Mouse (Mus musculus) kidney, embryonic 15.5 days (tissue): ENCODE data around the gene Ccdc142. TPM values are rescaled to one million over a fixed set of nuclear protein-coding genes. Genes with fewer than 3 reads are reported as not detected.

ENCODE experiments used
- ATAC-seq: fragments of 200-750 bp; cut with Nextera tagmentation; replicated peaks from 2 replicates; pipeline ENCODE4 v1.8.0; 2017; ENCODE audit warnings: moderate TSS enrichment; ENCODE audit not compliant: low FRiP score
- H3K27ac ChIP-seq: fragments of 300-500 bp; sonication (generic); 2 replicates; pipeline ENCODE4 v1.5.1; 2015; ENCODE audit warnings: mild to moderate bottlenecking, inconsistent platforms
- H3K27me3 ChIP-seq: fragments of 300-500 bp; sonication (generic); 2 replicates; pipeline ENCODE4 v1.6.1; 2015; ENCODE audit warnings: inconsistent platforms
- H3K36me3 ChIP-seq: fragments of 300-500 bp; sonication (generic); 2 replicates; pipeline ENCODE4 v1.6.1; 2015; ENCODE audit warnings: inconsistent platforms
- H3K4me1 ChIP-seq: fragments of 300-500 bp; sonication (generic); 2 replicates; pipeline ENCODE4 v1.6.1; 2015; ENCODE audit warnings: inconsistent platforms
- H3K4me2 ChIP-seq: fragments of 300-500 bp; sonication (generic); 2 replicates; pipeline ENCODE4 v1.6.1; 2015; ENCODE audit warnings: moderate library complexity, mild to moderate bottlenecking, inconsistent platforms
- H3K4me3 ChIP-seq: fragments of 300-500 bp; sonication (generic); replicated peaks from 2 replicates; pipeline ENCODE4 v1.5.1; 2015; ENCODE audit warnings: mild to moderate bottlenecking, inconsistent platforms
- H3K9ac ChIP-seq: fragments of 300-500 bp; sonication (generic); 2 replicates; pipeline ENCODE4 v1.6.1; 2015; ENCODE audit warnings: mild to moderate bottlenecking, inconsistent platforms
- H3K9me3 ChIP-seq: fragments of 300-500 bp; sonication (generic); replicated peaks from 2 replicates; pipeline ENCODE4 v1.6.1; 2016; ENCODE audit warnings: inconsistent platforms
- WGBS: fragments of 180-500 bp; shearing (Covaris S2); methylation state at CpG from one replicate; pipeline ENCODE4 v1.1.7; 2015; ENCODE audit warnings: mixed read lengths; 5-methylcytosine and 5-hydroxymethylcytosine counted together
- polyA plus RNA-seq: library from polyadenylated mRNA; unstranded; fragments of >200 nt; fragmentation: Nextera tagmentation; extraction: Ambion mirVana; gene quantifications from 2 replicates; pipeline ENCODE4 v1.2.1, GENCODE M21; 2015

Ccdc142 gene
- polyA plus RNA-seq, 1 experiment from 2014 or later: 3.3 TPM

DNA sequence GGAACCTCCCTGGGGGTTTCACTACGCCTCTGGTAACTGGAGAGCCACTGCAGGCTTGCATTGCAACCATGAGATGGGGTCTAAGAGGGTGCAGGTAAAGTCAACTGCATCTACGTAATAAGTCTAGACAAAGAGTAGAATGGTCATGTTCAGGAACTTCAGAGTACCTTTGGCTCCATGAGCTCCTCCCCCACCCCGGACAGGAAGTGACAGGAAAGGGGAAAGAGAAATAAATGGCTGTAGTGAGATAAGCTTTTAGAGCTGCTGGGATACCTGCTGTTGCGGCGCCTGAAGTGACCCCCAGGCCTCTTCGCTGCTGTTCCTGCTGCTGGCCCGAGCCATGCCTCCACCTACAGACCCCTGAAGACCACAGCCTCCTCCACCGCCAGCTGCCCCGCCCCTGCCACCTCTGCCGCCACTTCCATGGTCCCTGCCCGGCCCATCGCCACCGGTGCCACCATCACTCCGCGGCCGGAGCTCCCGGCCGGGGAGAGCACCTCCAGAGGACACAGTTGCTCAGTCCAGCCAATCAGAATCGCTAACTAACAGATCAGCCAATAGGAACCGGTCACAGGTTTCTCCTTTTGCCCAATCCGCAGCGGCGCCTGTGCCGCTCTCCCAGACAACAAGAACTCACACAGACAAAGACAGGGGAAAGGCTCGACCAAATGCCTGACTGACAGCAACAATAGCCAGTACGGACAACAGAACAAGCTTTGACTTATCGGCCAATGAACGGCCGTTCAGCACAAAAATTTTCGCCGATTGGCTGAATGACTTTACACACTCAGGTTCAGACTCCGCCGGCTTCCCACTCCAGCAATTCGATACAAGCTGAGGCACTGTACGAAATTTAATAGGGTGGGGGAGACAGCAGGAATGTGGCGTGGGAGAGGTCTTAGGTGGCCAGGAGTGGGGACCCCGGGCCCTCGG lies 19.8 kb downstream of the Ccdc142 start, which contains the start of gene Wbp1:
TSS of gene Wbp1 (minus strand) at position 630 of the 933 bp plus-strand sequence.
- H3K9me3 ChIP-seq: no peaks in the 10 kb centered on the region
- H3K27ac ChIP-seq: peak within 1 kb of the TSS; percentile 97
- under 1% methylated on average over 38 of the region's 38 CpGs for WGBS
- H3K4me1 ChIP-seq: peaks cover 77% of the 10 kb centered on the region
- H3K36me3 ChIP-seq: peaks cover 32% of the 10 kb centered on the region
- H3K27me3 ChIP-seq: no peaks in the 10 kb centered on the region
- ATAC-seq: peak; percentile 94
- H3K4me3 ChIP-seq: peak within 1 kb of the TSS; percentile 82
- peak within 1 kb of the TSS; percentile 97 for H3K4me2 ChIP-seq
- H3K9ac ChIP-seq: peak within 1 kb of the TSS; percentile 81

DNA sequence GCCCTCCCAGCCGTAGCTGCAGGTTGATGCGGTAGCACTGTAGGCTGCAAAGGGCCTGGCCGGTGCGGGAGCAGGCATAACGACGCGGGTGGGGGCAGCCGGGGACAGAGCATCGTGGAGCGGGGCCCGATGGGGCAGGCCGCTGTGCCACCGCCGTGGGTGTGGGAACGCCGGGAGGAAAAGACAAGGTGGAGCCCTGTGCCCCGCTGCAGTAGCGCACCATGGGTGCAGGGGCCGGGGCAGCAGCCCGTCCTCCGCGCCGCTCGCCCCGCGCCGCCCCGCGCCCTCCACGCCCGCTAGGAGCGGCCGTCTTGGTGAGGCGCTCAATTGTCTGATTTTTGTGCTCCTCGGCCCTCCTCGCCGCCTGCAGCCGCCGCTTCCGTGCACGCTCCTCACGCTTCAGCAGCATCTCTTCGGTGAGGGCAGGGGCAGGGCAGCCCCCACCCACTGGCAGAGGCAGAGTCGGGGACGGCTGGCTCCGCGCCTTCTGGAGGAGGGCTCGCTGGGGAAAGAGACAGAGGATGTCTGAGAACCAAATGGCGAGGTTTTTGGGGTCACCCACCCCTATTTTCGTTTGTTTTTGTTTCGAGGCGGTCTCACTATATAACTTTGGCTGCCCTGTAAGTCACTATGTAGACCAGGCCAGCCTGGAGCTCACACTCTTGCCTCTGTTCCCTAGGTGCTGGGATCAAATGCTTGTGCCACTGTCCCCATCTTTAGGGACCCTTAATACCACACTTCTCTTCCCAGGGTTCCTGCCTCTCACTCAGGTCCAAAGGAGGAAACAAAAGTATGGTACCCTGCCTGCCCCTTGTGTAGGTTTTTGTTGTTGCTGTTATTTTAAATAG lies 20.7 kb downstream of the Ccdc142 start:
- peak overlapping the region; percentile 80 for H3K9ac ChIP-seq
- no peaks in the 10 kb centered on the region for H3K27me3 ChIP-seq
- H3K4me2 ChIP-seq: peak overlapping the region; percentile 97
- H3K36me3 ChIP-seq: peaks cover 28% of the 10 kb centered on the region
- H3K9me3 ChIP-seq: no peaks in the 10 kb centered on the region
- peak overlapping the region; percentile 97 for H3K27ac ChIP-seq
- no peak; the same call in 1 of the 2 replicates for ATAC-seq
- peak overlapping the region; percentile 82 for H3K4me3 ChIP-seq
- WGBS: 1% methylated on average over 39 of the region's 52 CpGs
- peaks cover 68% of the 10 kb centered on the region for H3K4me1 ChIP-seq

DNA sequence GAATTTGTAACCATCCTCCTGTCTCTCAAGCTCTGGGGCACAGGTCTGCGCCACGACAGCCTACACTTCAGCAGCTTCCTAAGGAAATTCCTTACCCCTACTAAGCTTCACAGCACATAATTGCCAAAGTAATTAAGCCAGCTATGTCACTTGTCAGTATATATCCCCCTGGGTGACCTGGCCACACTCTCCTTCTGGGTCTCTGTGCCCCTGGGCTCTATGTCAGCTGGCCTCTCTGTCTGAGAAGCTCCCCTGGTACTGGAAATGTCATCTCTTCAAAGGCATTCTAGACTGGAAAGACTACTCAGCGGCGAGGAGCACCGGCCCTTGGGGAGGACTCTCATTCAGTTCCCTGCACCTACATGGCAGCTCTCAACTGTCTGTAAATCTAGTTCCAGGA lies 21.6 kb downstream of the Ccdc142 start:
- peaks cover 59% of the 10 kb centered on the region for H3K4me1 ChIP-seq
- peak overlapping the region; percentile 82 for H3K4me3 ChIP-seq
- H3K27me3 ChIP-seq: no peaks in the 10 kb centered on the region
- 70% methylated on average over 5 of the region's 5 CpGs for WGBS
- ATAC-seq: no peak
- H3K36me3 ChIP-seq: peaks cover 19% of the 10 kb centered on the region
- no peak overlapping the region for H3K9ac ChIP-seq
- H3K27ac ChIP-seq: peak overlapping the region; percentile 97
- no peaks in the 10 kb centered on the region for H3K9me3 ChIP-seq
- peak overlapping the region; percentile 97 for H3K4me2 ChIP-seq

DNA sequence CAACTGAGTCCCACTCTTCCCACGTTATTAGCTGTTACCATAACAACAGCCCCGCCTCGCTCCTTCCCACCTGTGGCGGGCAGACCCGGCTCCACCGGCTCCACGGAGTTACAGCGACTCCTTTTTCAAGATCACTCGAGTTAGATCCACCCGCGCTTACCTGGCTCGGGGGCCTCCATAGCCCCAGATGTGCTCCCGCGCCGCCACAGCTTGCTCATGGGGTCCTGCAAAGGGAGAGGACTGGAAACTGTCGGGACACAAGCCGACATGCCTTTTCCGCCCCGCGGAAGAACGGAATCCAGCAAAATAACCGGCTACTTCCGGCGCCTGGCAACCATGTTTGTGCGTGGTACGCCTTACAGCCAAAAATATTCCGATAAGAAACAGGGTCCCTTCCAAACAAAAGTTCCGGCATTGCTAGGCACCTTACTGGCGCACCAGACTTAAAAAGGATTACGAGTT lies 23.5 kb downstream of the Ccdc142 start:
- H3K27ac ChIP-seq: peak overlapping the region; percentile 72
- H3K36me3 ChIP-seq: no peaks in the 10 kb centered on the region; the same call in 1 of the 2 replicates
- peak overlapping the region; percentile 85 for H3K4me2 ChIP-seq
- H3K4me3 ChIP-seq: peak overlapping the region; percentile 74
- H3K9ac ChIP-seq: peak overlapping the region; percentile 72
- ATAC-seq: peak; percentile 16
- under 1% methylated on average over 30 of the region's 30 CpGs for WGBS
- peaks cover 40% of the 10 kb centered on the region for H3K4me1 ChIP-seq
- H3K27me3 ChIP-seq: no peaks in the 10 kb centered on the region
- no peaks in the 10 kb centered on the region for H3K9me3 ChIP-seq

DNA sequence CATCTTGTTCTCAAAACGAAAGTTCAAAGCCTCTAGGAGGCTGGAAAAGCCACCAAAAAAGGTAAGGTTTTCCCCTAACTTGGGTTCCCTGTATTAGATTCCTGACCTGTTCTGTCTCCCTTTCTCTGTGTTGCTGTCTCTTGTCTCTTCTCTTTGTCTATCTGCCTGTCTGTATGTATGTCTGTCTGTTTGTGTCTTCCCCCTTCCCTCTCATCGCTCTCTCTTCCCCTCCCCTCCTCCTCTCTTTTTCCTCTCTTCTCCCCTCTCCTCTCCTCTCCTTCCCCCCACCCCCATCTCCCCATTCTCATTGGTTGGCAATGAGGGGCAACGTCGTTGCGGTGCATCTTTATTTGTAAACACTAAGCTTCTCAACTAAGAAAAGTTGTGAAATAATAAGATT lies 23.9 kb downstream of the Ccdc142 start, which contains the start of gene Ino80b:
TSS of gene Ino80b (minus strand) at position 101 of the 400 bp plus-strand sequence.
- 31% methylated on average over 5 of the region's 5 CpGs for WGBS
- no peaks in the 10 kb centered on the region for H3K27me3 ChIP-seq
- peaks cover 35% of the 10 kb centered on the region for H3K4me1 ChIP-seq
- H3K9ac ChIP-seq: peak within 1 kb of the TSS; percentile 72
- peak within 1 kb of the TSS; percentile 74 for H3K4me3 ChIP-seq
- H3K27ac ChIP-seq: peak within 1 kb of the TSS; percentile 72
- no peaks in the 10 kb centered on the region; the same call in 1 of the 2 replicates for H3K36me3 ChIP-seq
- no peaks in the 10 kb centered on the region for H3K9me3 ChIP-seq
- ATAC-seq: no peak
- peak within 1 kb of the TSS; percentile 85 for H3K4me2 ChIP-seq

DNA sequence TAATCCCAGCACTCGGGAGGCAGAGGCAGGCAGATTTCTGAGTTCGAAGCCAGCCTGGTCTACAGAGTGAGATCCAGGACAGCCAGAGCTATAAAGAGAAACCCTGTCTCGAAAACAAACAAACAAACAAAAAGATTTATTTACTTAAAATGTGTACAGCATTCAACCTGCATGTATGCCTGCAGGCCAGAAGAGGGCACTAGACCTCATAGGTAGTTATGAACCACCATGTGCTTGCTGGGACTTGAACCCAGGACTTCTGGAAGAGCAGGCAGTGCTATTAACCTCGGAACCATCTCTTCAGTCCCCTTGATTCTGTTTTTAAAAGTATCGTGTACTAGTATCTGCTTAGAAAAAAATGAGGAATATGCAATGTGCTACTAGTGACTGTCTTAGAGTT lies 26.0 kb downstream of the Ccdc142 start:
- Histone ChIP-seq H3K9ac (no peak overlapping the region), H3K4me2 (no peak overlapping the region), H3K4me1 (peaks cover 36% of the 10 kb centered on the region), H3K36me3 (no peaks in the 10 kb centered on the region; the same call in 1 of the 2 replicates), H3K27ac (no peak overlapping the region), H3K9me3 (no peaks in the 10 kb centered on the region), H3K27me3 (no peaks in the 10 kb centered on the region), H3K4me3 (no peak overlapping the region)
- no peak for ATAC-seq
- WGBS: 94% methylated on average over 5 of the region's 5 CpGs

DNA sequence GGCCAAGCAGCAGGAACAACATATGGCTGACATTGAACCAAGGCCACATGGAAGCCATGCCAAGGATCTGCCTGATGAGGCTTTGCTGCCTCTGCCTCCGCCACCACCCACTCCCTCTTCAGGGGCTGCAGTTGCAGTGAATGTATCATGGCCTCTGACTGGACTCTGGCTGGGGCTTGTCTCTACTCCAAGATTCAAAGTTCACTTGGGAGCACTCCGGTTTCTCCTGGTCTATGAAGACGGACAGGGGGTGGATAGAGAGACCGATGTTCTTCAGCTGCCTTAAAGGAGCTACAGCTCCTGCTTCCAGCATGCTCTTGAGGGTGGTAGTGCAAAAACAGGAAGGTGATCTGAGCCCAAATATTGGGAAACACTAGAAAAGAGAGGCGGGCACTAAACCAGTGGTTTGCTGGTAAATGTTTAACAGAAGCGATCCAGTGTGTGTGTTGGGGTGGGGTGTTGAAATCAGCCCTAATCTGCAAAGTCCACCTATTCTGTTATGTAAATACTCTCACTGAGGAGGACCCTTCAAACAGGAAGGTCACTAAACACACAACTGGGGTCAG lies 30.2 kb downstream of the Ccdc142 start:
- peaks cover 35% of the 10 kb centered on the region for H3K4me1 ChIP-seq
- peak overlapping the region; percentile 84 for H3K27ac ChIP-seq
- no peak overlapping the region for H3K9ac ChIP-seq
- ATAC-seq: peak; percentile 50
- no peaks in the 10 kb centered on the region for H3K27me3 ChIP-seq
- H3K4me3 ChIP-seq: no peak overlapping the region
- no peaks in the 10 kb centered on the region for H3K9me3 ChIP-seq
- no peak overlapping the region for H3K4me2 ChIP-seq
- 59% methylated on average over 6 of the region's 6 CpGs for WGBS
- no peaks in the 10 kb centered on the region for H3K36me3 ChIP-seq

DNA sequence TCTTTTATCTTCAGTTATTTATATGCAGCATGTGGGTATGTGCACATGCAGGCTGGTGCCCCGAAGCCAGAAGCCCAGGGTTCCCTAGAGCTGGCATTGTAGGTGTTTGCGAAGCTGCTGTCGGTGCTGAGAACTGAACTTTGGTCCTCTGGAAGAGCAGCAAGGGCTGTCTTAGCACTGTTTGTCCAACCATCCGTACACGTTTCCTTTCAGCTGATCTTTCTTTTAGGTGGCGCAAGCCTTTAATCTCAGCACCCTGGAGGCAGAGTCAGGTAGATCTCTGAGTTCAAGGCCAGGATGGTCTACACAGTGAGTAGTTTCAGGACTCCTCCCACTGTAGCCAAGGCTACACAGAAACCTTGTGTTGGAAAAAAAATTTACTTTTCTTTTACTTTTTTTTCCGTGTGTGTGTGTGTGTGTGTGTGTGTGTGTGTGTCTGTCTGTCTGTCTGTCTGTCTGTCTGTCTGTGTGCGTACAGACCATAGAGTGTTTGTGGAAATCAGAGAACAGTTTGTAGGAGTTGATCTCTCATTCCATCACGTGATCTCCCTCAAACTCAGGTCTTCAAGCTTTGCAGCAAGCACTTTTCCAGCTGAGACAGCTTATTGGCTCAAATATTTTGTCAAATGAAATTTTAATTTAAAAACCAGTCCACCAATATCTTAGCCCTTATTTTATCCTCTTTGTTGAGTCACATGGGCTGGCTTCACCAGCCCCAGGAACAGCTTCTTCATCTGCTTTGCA lies 30.9 kb downstream of the Ccdc142 start:
- H3K4me3 ChIP-seq: no peak overlapping the region
- no peak overlapping the region for H3K4me2 ChIP-seq
- no peaks in the 10 kb centered on the region for H3K27me3 ChIP-seq
- WGBS: 83% methylated on average over 9 of the region's 9 CpGs
- H3K4me1 ChIP-seq: peaks cover 41% of the 10 kb centered on the region
- H3K36me3 ChIP-seq: no peaks in the 10 kb centered on the region
- ATAC-seq: no peak
- no peaks in the 10 kb centered on the region for H3K9me3 ChIP-seq
- no peak overlapping the region for H3K9ac ChIP-seq
- peak overlapping the region; percentile 84 for H3K27ac ChIP-seq

DNA sequence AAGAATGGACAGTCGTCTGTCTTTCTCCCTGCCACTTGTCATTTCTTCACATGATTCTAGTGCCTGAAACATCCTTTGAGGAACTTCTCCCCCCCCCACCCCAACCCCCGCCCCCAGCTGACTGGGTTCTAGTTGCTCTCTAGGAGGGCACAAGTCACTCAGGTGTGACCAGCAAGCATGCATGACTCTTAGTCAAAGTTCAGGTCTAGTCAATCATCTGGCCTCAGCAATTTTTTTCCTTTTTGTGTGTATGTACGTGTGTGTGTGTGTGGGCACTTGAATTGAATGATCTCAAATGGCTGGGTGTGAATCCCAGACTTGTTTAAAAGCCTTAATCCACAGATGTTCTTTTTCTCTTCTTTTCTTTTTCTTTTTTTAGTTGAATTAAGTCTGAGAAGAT lies 32.8 kb downstream of the Ccdc142 start:
- no peak overlapping the region for H3K4me2 ChIP-seq
- H3K27me3 ChIP-seq: no peaks in the 10 kb centered on the region
- no peak overlapping the region for H3K4me3 ChIP-seq
- no peak overlapping the region for H3K27ac ChIP-seq
- no peak overlapping the region for H3K9ac ChIP-seq
- peaks cover 58% of the 10 kb centered on the region for H3K4me1 ChIP-seq
- WGBS: 55% methylated on average over 3 of the region's 3 CpGs
- H3K36me3 ChIP-seq: no peaks in the 10 kb centered on the region
- no peaks in the 10 kb centered on the region for H3K9me3 ChIP-seq
- no peak for ATAC-seq

DNA sequence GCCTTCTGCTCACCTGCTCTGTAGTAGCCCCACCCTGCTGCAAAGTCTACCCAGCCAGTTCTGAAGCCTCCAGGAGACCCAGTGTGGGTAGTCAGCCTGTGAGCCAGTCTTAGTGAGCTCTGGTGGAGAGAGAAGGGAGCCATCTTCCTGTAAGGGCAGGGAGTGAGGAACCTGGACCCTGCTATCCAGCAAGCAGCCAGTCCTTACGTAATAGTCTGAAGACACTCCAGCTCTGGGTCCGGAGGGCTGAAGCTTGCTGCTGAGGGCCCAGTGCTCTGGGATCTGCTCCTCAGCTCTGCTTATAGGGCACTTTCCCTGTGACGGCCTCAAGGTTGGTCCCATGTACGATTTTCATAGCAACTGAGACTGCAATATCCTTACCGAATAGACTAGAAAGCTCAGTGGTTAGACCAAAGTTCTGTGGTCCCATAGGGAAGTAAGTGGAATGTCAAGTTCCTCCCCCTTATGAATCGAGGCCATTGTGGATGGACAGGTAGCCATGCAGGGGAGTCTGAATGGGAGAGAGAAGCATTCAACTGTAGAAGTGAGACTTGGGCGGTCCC lies 33.6 kb downstream of the Ccdc142 start, which contains the start of gene Rtkn:
TSS of gene Rtkn (plus strand) at position 513 of the 563 bp plus-strand sequence.
- peak within 1 kb of the TSS; percentile 63 for H3K4me3 ChIP-seq
- H3K9ac ChIP-seq: peak within 1 kb of the TSS; percentile 82
- WGBS: 57% methylated on average over 7 of the region's 7 CpGs
- H3K9me3 ChIP-seq: no peaks in the 10 kb centered on the region
- peaks cover 1% of the 10 kb centered on the region; the same call in 1 of the 2 replicates for H3K36me3 ChIP-seq
- no peak for ATAC-seq
- H3K4me2 ChIP-seq: peak within 1 kb of the TSS; percentile 74
- peak within 1 kb of the TSS; percentile 100 for H3K27ac ChIP-seq
- peaks cover 64% of the 10 kb centered on the region for H3K4me1 ChIP-seq
- no peaks in the 10 kb centered on the region for H3K27me3 ChIP-seq
